Mouse (Mus musculus): ENCODE data around the gene 4931409K22Rik.

DNA sequence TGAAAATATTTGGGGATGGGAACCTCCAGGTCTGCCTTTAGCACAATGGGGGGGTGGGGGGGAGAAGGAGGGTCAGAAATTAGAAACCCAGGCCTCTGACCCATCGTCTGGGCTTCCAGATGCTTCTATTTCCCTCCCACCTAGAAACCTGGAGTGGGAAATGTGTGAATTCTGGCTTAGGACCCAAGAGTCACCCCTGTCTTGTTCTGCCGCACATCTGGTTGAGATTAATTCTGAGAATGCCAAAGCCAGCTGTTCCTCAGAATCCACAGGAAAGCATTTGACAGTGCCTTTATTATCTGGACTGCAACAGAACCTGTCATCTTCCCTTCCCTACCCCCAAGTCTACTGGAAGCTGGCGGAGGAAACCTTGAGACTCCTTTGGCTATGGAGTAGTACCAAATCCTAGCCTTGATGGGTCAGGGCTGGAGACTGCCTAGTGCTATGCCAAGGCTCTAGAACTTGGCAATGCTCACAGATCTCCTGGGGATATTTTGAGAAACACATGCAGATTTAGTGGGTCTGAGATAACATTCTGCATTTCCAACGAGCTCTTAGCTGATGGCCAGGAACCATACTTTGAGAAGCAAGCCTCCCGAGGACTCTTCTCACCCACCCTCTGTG is 2.9 kb downstream of the 4931409K22Rik start:
- no peak for TF ChIP-seq CTCF (IDR thresholded peaks at IDR 0.05)
- no peak for TF ChIP-seq EP300 (IDR thresholded peaks at IDR 0.05)

All from lung, postnatal 0 days (tissue).